Mouse (Mus musculus) ES-Bruce4 (cell line): ENCODE data around the gene Rab3gap1.

Experiments
- CTCF ChIP-seq: IDR thresholded peaks from one replicate; pipeline ENCODE4 v1.8.1; 2011; ENCODE audit warnings: low read depth, low read length
- EP300 ChIP-seq: IDR thresholded peaks from 2 replicates; pipeline ENCODE4 v1.6.1; 2011; ENCODE audit warnings: low read depth, low read length; ENCODE audit not compliant: insufficient read depth

DNA sequence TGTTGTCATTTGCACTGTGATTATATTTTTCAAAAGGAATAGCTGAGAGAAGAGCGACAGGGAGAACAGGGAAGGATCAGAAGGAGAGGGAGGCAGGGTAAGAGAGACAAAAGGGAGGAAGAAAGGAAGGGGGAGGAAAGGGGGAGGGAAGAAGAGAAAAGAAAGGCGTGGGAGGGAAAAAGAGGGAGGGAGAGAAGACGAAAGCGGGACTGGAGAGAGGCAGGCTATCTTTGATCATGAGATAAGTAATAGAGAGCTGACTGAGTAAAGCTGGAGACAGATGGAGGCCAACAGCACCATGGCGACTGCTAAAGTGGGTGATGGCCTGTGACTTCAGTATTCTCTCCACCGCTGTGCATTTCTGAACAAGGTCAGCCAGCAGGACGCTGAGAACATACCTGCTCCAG is 90.7 kb downstream of the Rab3gap1 start:
- TF ChIP-seq EP300 (no peak), CTCF (no peak)
